Mouse (Mus musculus): Measurements from ENCODE around the gene Crebbp.

DNA sequence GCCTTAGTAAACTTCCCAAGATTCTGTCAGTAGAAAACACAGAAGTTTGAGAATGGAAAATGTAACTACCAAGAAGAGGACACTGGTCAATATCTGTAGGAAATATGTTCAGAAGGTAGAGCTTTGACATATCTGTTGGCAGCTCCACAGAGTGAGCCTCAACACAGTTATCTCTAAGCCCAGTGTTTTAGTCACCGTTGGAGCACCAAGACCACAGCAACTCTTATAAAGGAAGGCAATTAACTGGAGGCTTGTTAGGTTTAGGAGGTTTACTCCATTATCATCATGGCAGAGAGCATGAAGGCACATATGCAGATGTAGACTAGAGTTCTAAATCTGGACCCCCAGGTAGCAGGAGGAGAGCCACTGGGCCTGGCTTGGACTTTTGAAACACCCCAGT is 80.0 kb downstream of the Crebbp start:
- TF ChIP-seq CTCF (conservative IDR thresholded peaks at IDR 0.05 in 1 of 2, IDR thresholded peaks at IDR 0.05 in 1 of 2; ENCODE audit: low read depth in 2 of 2, low read length in 2 of 2) (no peak), BHLHE40 (IDR thresholded peaks at IDR 0.05; ENCODE audit: low read depth, low read length) (no peak), NRF1 (IDR thresholded peaks at IDR 0.05; ENCODE audit: low read depth, low read length) (no peak), ZC3H11A (IDR thresholded peaks at IDR 0.05; ENCODE audit: low read depth, low read length) (no peak), IRF4 (IDR thresholded peaks at IDR 0.05; ENCODE audit: low read depth, low read length) (no peak), EP300 (IDR thresholded peaks at IDR 0.05; ENCODE audit: low read length) (no peak), POLR2AphosphoS2 (IDR thresholded peaks at IDR 0.05; ENCODE audit: low read depth, low read length) (no peak), ZMIZ1 (IDR thresholded peaks at IDR 0.05; ENCODE audit: low read depth, low read length) (no peak), USF1 (IDR thresholded peaks at IDR 0.05; ENCODE audit: low read depth, low read length) (no peak), POLR2A (IDR thresholded peaks at IDR 0.05; ENCODE audit: low read depth, low read length) (no peak), MAX (IDR thresholded peaks at IDR 0.05; ENCODE audit: low read length) (no peak), UBTF (IDR thresholded peaks at IDR 0.05; ENCODE audit: low read depth, low read length) (no peak), TBP (conservative IDR thresholded peaks at IDR 0.05; ENCODE audit: low read depth, low read length) (no peak), E2F4 (IDR thresholded peaks at IDR 0.05; ENCODE audit: insufficient replicate concordance, low read depth, low read length) (no peak)

Data from CH12.LX (cell line).